Mouse (Mus musculus): ENCODE results near the gene Eva1b. TPM values are rescaled to one million over a fixed set of nuclear protein-coding genes. Genes with fewer than 3 reads are reported as not detected.

Gene Eva1b
- polyA plus RNA-seq, 1 experiment from 2014 or later, result 12.5 TPM

GRCm38 (mm10) chr4:126146974-126147532 lies 491 bp upstream of the Eva1b start:
- ATAC-seq (ENCODE audit: insufficient read depth), result no peak
- no peaks in the 10 kb centered on the region for H3K36me3 ChIP-seq (replicated peaks)
- no peak overlapping the region for H3K4me3 ChIP-seq (replicated peaks)
- H3K4me2 ChIP-seq, result peak overlapping the region; percentile 65
- H3K9ac ChIP-seq, result no peak overlapping the region
- WGBS (ENCODE audit: insufficient replicate concordance), result 58% methylated on average over 9 of the region's 9 CpGs
- H3K27me3 ChIP-seq, result peaks cover 57% of the 10 kb centered on the region
- H3K27ac ChIP-seq (replicated peaks), result peak overlapping the region; percentile 56; the same call in 1 of the 2 replicates
- H3K4me1 ChIP-seq (replicated peaks), result peaks cover 26% of the 10 kb centered on the region
- no peaks in the 10 kb centered on the region for H3K9me3 ChIP-seq (replicated peaks)

GRCm38 (mm10) chr4:126148161-126148961 lies 817 bp downstream of the Eva1b start:
- Histone ChIP-seq H3K9ac (peak overlapping the region; percentile 32; the same call in 1 of the 2 replicates), H3K27me3 (peaks cover 60% of the 10 kb centered on the region), H3K9me3 (replicated peaks) (no peaks in the 10 kb centered on the region), H3K4me3 (replicated peaks) (peak overlapping the region; percentile 56), H3K4me2 (peak overlapping the region; percentile 65), H3K36me3 (replicated peaks) (no peaks in the 10 kb centered on the region), H3K4me1 (replicated peaks) (peaks cover 26% of the 10 kb centered on the region), H3K27ac (replicated peaks) (peak overlapping the region; percentile 56)
- ATAC-seq (ENCODE audit: insufficient read depth), result peak; percentile 49
- WGBS (ENCODE audit: insufficient replicate concordance), result under 1% methylated on average over 65 of the region's 67 CpGs

GRCm38 (mm10) chr4:126149041-126149676 lies 1.6 kb downstream of the Eva1b start:
- peak overlapping the region; percentile 56 for H3K4me3 ChIP-seq (replicated peaks)
- 47% methylated on average over 42 of the region's 42 CpGs for WGBS (ENCODE audit: insufficient replicate concordance)
- H3K27me3 ChIP-seq, result peaks cover 61% of the 10 kb centered on the region
- H3K9ac ChIP-seq, result peak overlapping the region; percentile 32; the same call in 1 of the 2 replicates
- H3K4me2 ChIP-seq, result peak overlapping the region; percentile 65
- peaks cover 26% of the 10 kb centered on the region for H3K4me1 ChIP-seq (replicated peaks)
- H3K9me3 ChIP-seq (replicated peaks), result no peaks in the 10 kb centered on the region
- ATAC-seq (ENCODE audit: insufficient read depth), result no peak
- H3K36me3 ChIP-seq (replicated peaks), result no peaks in the 10 kb centered on the region
- H3K27ac ChIP-seq (replicated peaks), result peak overlapping the region; percentile 41

- Histone ChIP-seq H3K9me3 (replicated peaks) (no peaks in the 10 kb centered on the region), H3K4me2 (peak overlapping the region; percentile 65), H3K27ac (replicated peaks) (no peak overlapping the region), H3K27me3 (peaks cover 61% of the 10 kb centered on the region), H3K36me3 (replicated peaks) (no peaks in the 10 kb centered on the region), H3K4me1 (replicated peaks) (peaks cover 28% of the 10 kb centered on the region), H3K9ac (no peak overlapping the region), H3K4me3 (replicated peaks) (0 out of 2 replicates have a peak overlapping the region, but pooled peaks have one; percentile 56)
- WGBS (ENCODE audit: insufficient replicate concordance), result 59% methylated on average over 10 of the region's 10 CpGs
- ATAC-seq (ENCODE audit: insufficient read depth), result no peak
Measured at GRCm38 (mm10) chr4:126149798-126150197, 2.3 kb downstream of the Eva1b start.

GRCm38 (mm10) chr4:126150297-126150948 lies 2.9 kb downstream of the Eva1b start:
- WGBS (ENCODE audit: insufficient replicate concordance), result 45% methylated on average over 16 of the region's 16 CpGs
- Histone ChIP-seq H3K9ac (no peak overlapping the region), H3K4me1 (replicated peaks) (peaks cover 34% of the 10 kb centered on the region), H3K9me3 (replicated peaks) (no peaks in the 10 kb centered on the region), H3K36me3 (replicated peaks) (no peaks in the 10 kb centered on the region), H3K27me3 (peaks cover 61% of the 10 kb centered on the region), H3K4me3 (replicated peaks) (no peak overlapping the region), H3K27ac (replicated peaks) (no peak overlapping the region), H3K4me2 (peak overlapping the region; percentile 65; the same call in 1 of the 2 replicates)
- peak; percentile 19; the same call in 1 of the 2 replicates for ATAC-seq (ENCODE audit: insufficient read depth)

- 62% methylated on average over 6 of the region's 6 CpGs for WGBS (ENCODE audit: insufficient replicate concordance)
- H3K9ac ChIP-seq, result no peak overlapping the region
- H3K27me3 ChIP-seq, result peaks cover 61% of the 10 kb centered on the region
- no peak for ATAC-seq (ENCODE audit: insufficient read depth)
- peaks cover 39% of the 10 kb centered on the region for H3K4me1 ChIP-seq (replicated peaks)
- H3K4me3 ChIP-seq (replicated peaks), result no peak overlapping the region
- H3K27ac ChIP-seq (replicated peaks), result no peak overlapping the region
- no peaks in the 10 kb centered on the region for H3K36me3 ChIP-seq (replicated peaks)
- no peak overlapping the region for H3K4me2 ChIP-seq
- H3K9me3 ChIP-seq (replicated peaks), result no peaks in the 10 kb centered on the region
Measured at GRCm38 (mm10) chr4:126150949-126151320, 3.4 kb downstream of the Eva1b start.

GRCm38 (mm10) chr4:126151701-126152440 lies 4.3 kb downstream of the Eva1b start:
- Histone ChIP-seq H3K36me3 (replicated peaks) (no peaks in the 10 kb centered on the region), H3K9ac (no peak overlapping the region), H3K4me2 (no peak overlapping the region), H3K4me3 (replicated peaks) (no peak overlapping the region), H3K27ac (replicated peaks) (no peak overlapping the region), H3K4me1 (replicated peaks) (peaks cover 46% of the 10 kb centered on the region), H3K9me3 (replicated peaks) (no peaks in the 10 kb centered on the region), H3K27me3 (peaks cover 55% of the 10 kb centered on the region)
- no peak for ATAC-seq (ENCODE audit: insufficient read depth)
- 63% methylated on average over 16 of the region's 16 CpGs for WGBS (ENCODE audit: insufficient replicate concordance)

GRCm38 (mm10) chr4:126152864-126153263 lies 5.3 kb downstream of the Eva1b start:
- peaks cover 43% of the 10 kb centered on the region for H3K4me1 ChIP-seq (replicated peaks)
- H3K36me3 ChIP-seq (replicated peaks), result no peaks in the 10 kb centered on the region
- ATAC-seq (ENCODE audit: insufficient read depth), result no peak
- no peak overlapping the region for H3K4me2 ChIP-seq
- H3K4me3 ChIP-seq (replicated peaks), result no peak overlapping the region
- no peak overlapping the region for H3K9ac ChIP-seq
- peaks cover 45% of the 10 kb centered on the region for H3K27me3 ChIP-seq
- WGBS (ENCODE audit: insufficient replicate concordance), result 33% methylated on average over 14 of the region's 14 CpGs
- no peak overlapping the region for H3K27ac ChIP-seq (replicated peaks)
- no peaks in the 10 kb centered on the region for H3K9me3 ChIP-seq (replicated peaks)

- Histone ChIP-seq H3K4me1 (replicated peaks) (peaks cover 26% of the 10 kb centered on the region), H3K36me3 (replicated peaks) (no peaks in the 10 kb centered on the region), H3K4me2 (no peak overlapping the region), H3K9me3 (replicated peaks) (no peaks in the 10 kb centered on the region), H3K4me3 (replicated peaks) (no peak overlapping the region), H3K27ac (replicated peaks) (peak overlapping the region; percentile 64), H3K9ac (no peak overlapping the region), H3K27me3 (peaks cover 22% of the 10 kb centered on the region)
- ATAC-seq (ENCODE audit: insufficient read depth), result no peak
- 12% methylated on average over 4 of the region's 4 CpGs for WGBS (ENCODE audit: insufficient replicate concordance)
Measured at GRCm38 (mm10) chr4:126155183-126155582, 7.6 kb downstream of the Eva1b start.

GRCm38 (mm10) chr4:126155869-126156268 lies 8.3 kb downstream of the Eva1b start:
- Histone ChIP-seq H3K9me3 (replicated peaks) (no peaks in the 10 kb centered on the region), H3K4me1 (replicated peaks) (peaks cover 20% of the 10 kb centered on the region), H3K27me3 (peaks cover 15% of the 10 kb centered on the region; the same call in 1 of the 2 replicates), H3K27ac (replicated peaks) (peak overlapping the region; percentile 64), H3K4me2 (no peak overlapping the region), H3K9ac (no peak overlapping the region), H3K4me3 (replicated peaks) (no peak overlapping the region), H3K36me3 (replicated peaks) (no peaks in the 10 kb centered on the region)
- peak; percentile 60 for ATAC-seq (ENCODE audit: insufficient read depth)
- 44% methylated on average over 2 of the region's 2 CpGs for WGBS (ENCODE audit: insufficient replicate concordance)
